Mouse (Mus musculus) forebrain, embryonic 15.5 days (tissue): ENCODE data around the gene Gm15013. TPM values are rescaled to one million over a fixed set of nuclear protein-coding genes. Genes with fewer than 3 reads are reported as not detected.
"Not testable (repeated sequence)": the region's sequence is repeated elsewhere in the genome, so short reads cannot be mapped to it uniquely, and the experiment has no call there.

Source experiments
- ATAC-seq: fragments of 200-750 bp; cut with Nextera tagmentation; replicated peaks from 2 replicates; pipeline ENCODE4 v1.8.0; 2017; ENCODE audit warnings: mild to moderate bottlenecking, moderate TSS enrichment, moderate library complexity
- H3K27ac ChIP-seq: fragments of 300-500 bp; sonication (generic); replicated peaks from 2 replicates; pipeline ENCODE4 v1.5.1; 2015; ENCODE audit warnings: mild to moderate bottlenecking, inconsistent platforms
- H3K27me3 ChIP-seq: fragments of 300-500 bp; sonication (generic); 2 replicates; pipeline ENCODE4 v1.6.1; 2015; ENCODE audit warnings: inconsistent platforms
- H3K36me3 ChIP-seq: fragments of 300-500 bp; sonication (generic); 2 replicates; pipeline ENCODE4 v1.6.1; 2015; ENCODE audit warnings: mild to moderate bottlenecking, inconsistent platforms
- H3K4me1 ChIP-seq: fragments of 300-500 bp; sonication (generic); 2 replicates; pipeline ENCODE4 v1.6.1; 2015; ENCODE audit warnings: inconsistent platforms
- H3K4me2 ChIP-seq: fragments of 300-500 bp; sonication (generic); replicated peaks from 2 replicates; pipeline ENCODE4 v1.6.1; 2015; ENCODE audit warnings: mild to moderate bottlenecking, inconsistent platforms
- H3K4me3 ChIP-seq: fragments of 300-500 bp; sonication (generic); 2 replicates; pipeline ENCODE4 v1.5.1; 2015; ENCODE audit warnings: mild to moderate bottlenecking, inconsistent platforms
- H3K9ac ChIP-seq: fragments of 300-500 bp; sonication (generic); replicated peaks from 2 replicates; pipeline ENCODE4 v1.6.1; 2015; ENCODE audit warnings: mild to moderate bottlenecking, inconsistent platforms
- H3K9me3 ChIP-seq: fragments of 300-500 bp; sonication (generic); 2 replicates; pipeline ENCODE4 v1.6.1; 2016; ENCODE audit warnings: inconsistent platforms
- WGBS: fragments of 180-500 bp; shearing (Covaris S2); methylation state at CpG from one replicate; pipeline ENCODE4 v1.1.7; 2015; ENCODE audit warnings: mixed read lengths; 5-methylcytosine and 5-hydroxymethylcytosine counted together
- polyA plus RNA-seq: library from polyadenylated mRNA; unstranded; fragments of >200 nt; fragmentation: Nextera tagmentation; extraction: Ambion mirVana; gene quantifications from 2 replicates; pipeline ENCODE4 v1.2.1, GENCODE M21; 2015

Gm15013 gene
- polyA plus RNA-seq, result not detected in 2 replicates

- Histone ChIP-seq H3K4me2 (no peak within 1 kb of the TSS), H3K36me3 (no peaks in the 10 kb centered on the region), H3K9ac (no peak within 1 kb of the TSS), H3K27ac (no peak within 1 kb of the TSS), H3K4me1 (no peaks in the 10 kb centered on the region), H3K4me3 (no peak within 1 kb of the TSS), H3K9me3 (no peaks in the 10 kb centered on the region), H3K27me3 (no peaks in the 10 kb centered on the region)
- WGBS, result 97% methylated on average over 8 of the region's 8 CpGs
- no peak for ATAC-seq
Measured at GRCm38 (mm10) chrX:139714381-139714780, at the start of gene Gm15013. TSS of gene Gm15013 (minus strand) at chrX:139714481.

- Histone ChIP-seq H3K4me1 (no peaks in the 10 kb centered on the region), H3K9ac (no peak overlapping the region), H3K27me3 (no peaks in the 10 kb centered on the region), H3K4me3 (no peak overlapping the region), H3K27ac (no peak overlapping the region), H3K4me2 (no peak overlapping the region), H3K9me3 (no peaks in the 10 kb centered on the region), H3K36me3 (no peaks in the 10 kb centered on the region)
- no peak for ATAC-seq
- 83% methylated on average over 2 of the region's 2 CpGs for WGBS
Measured at GRCm38 (mm10) chrX:139762546-139762945, 48.3 kb upstream of the Gm15013 start.

- not testable (repeated sequence) for H3K4me3 ChIP-seq, H3K9ac ChIP-seq, H3K27ac ChIP-seq, ATAC-seq, H3K36me3 ChIP-seq, H3K9me3 ChIP-seq, H3K4me1 ChIP-seq, H3K27me3 ChIP-seq, H3K4me2 ChIP-seq
- WGBS, result 79% methylated on average over 3 of the region's 3 CpGs
Measured at GRCm38 (mm10) chrX:139758634-139759033, 44.4 kb upstream of the Gm15013 start.

GRCm38 (mm10) chrX:139751855-139752254 lies 37.6 kb upstream of the Gm15013 start:
- no peak for ATAC-seq
- Histone ChIP-seq H3K9ac (no peak overlapping the region), H3K4me1 (no peaks in the 10 kb centered on the region), H3K4me2 (no peak overlapping the region), H3K4me3 (no peak overlapping the region), H3K27me3 (no peaks in the 10 kb centered on the region), H3K9me3 (no peaks in the 10 kb centered on the region), H3K36me3 (no peaks in the 10 kb centered on the region), H3K27ac (no peak overlapping the region)
- WGBS, result 0% methylated on average over 1 of the region's 1 CpGs

GRCm38 (mm10) chrX:139737066-139737465 lies 22.8 kb upstream of the Gm15013 start:
- H3K4me2 ChIP-seq, result no peak overlapping the region
- H3K9me3 ChIP-seq, result no peaks in the 10 kb centered on the region
- H3K4me1 ChIP-seq, result no peaks in the 10 kb centered on the region
- ATAC-seq, result no peak
- H3K27ac ChIP-seq, result no peak overlapping the region
- WGBS, result 90% methylated on average over 5 of the region's 5 CpGs
- no peaks in the 10 kb centered on the region for H3K27me3 ChIP-seq
- no peak overlapping the region for H3K9ac ChIP-seq
- no peak overlapping the region for H3K4me3 ChIP-seq
- H3K36me3 ChIP-seq, result no peaks in the 10 kb centered on the region

GRCm38 (mm10) chrX:139730541-139730940 lies 16.3 kb upstream of the Gm15013 start:
- H3K9me3 ChIP-seq, result no peaks in the 10 kb centered on the region
- H3K9ac ChIP-seq, result no peak overlapping the region
- H3K4me1 ChIP-seq, result no peaks in the 10 kb centered on the region
- no peak for ATAC-seq
- no peak overlapping the region for H3K4me3 ChIP-seq
- no peaks in the 10 kb centered on the region for H3K27me3 ChIP-seq
- H3K4me2 ChIP-seq, result no peak overlapping the region
- H3K36me3 ChIP-seq, result no peaks in the 10 kb centered on the region
- H3K27ac ChIP-seq, result no peak overlapping the region
- 87% methylated on average over 3 of the region's 3 CpGs for WGBS

- H3K4me1 ChIP-seq, result no peaks in the 10 kb centered on the region
- no peak overlapping the region for H3K4me2 ChIP-seq
- no peaks in the 10 kb centered on the region for H3K27me3 ChIP-seq
- no peak for ATAC-seq
- H3K9ac ChIP-seq, result no peak overlapping the region
- no peaks in the 10 kb centered on the region for H3K36me3 ChIP-seq
- H3K9me3 ChIP-seq, result no peaks in the 10 kb centered on the region
- H3K27ac ChIP-seq, result no peak overlapping the region
- 92% methylated on average over 2 of the region's 2 CpGs for WGBS
- no peak overlapping the region for H3K4me3 ChIP-seq
Measured at GRCm38 (mm10) chrX:139722350-139722749, 8.1 kb upstream of the Gm15013 start.

- Histone ChIP-seq H3K9ac (peak within 1 kb of the TSS; percentile 40), H3K27me3 (0 out of 2 replicates have a peak, but pooled peaks cover 3% of the 10 kb centered on the region), H3K36me3 (no peaks in the 10 kb centered on the region), H3K9me3 (no peaks in the 10 kb centered on the region), H3K4me3 (peak within 1 kb of the TSS; percentile 52), H3K27ac (no peak within 1 kb of the TSS), H3K4me2 (peak within 1 kb of the TSS; percentile 61), H3K4me1 (no peaks in the 10 kb centered on the region; the same call in 1 of the 2 replicates)
- WGBS, result 13% methylated on average over 43 of the region's 43 CpGs
- ATAC-seq, result peak; percentile 100
Measured at GRCm38 (mm10) chrX:139684775-139685695, 29.2 kb downstream of the Gm15013 start, which contains the start of gene Tbc1d8b. TSS of gene Tbc1d8b (plus strand) at chrX:139684996.

GRCm38 (mm10) chrX:139684410-139684774 lies 29.9 kb downstream of the Gm15013 start:
- Histone ChIP-seq H3K9ac (no peak overlapping the region), H3K9me3 (no peaks in the 10 kb centered on the region), H3K4me2 (peak overlapping the region; percentile 61), H3K4me3 (peak overlapping the region; percentile 52), H3K27ac (no peak overlapping the region), H3K27me3 (0 out of 2 replicates have a peak, but pooled peaks cover 3% of the 10 kb centered on the region), H3K4me1 (no peaks in the 10 kb centered on the region; the same call in 1 of the 2 replicates), H3K36me3 (no peaks in the 10 kb centered on the region)
- 26% methylated on average over 8 of the region's 8 CpGs for whole genome bisulfite sequencing
- ATAC-seq, result no peak

- Histone ChIP-seq H3K9ac (no peak overlapping the region), H3K9me3 (no peaks in the 10 kb centered on the region), H3K36me3 (no peaks in the 10 kb centered on the region), H3K27me3 (peaks cover 3% of the 10 kb centered on the region; the same call in 1 of the 2 replicates), H3K4me1 (no peaks in the 10 kb centered on the region), H3K4me3 (no peak overlapping the region), H3K27ac (no peak overlapping the region), H3K4me2 (no peak overlapping the region)
- no peak for ATAC-seq
- 68% methylated on average over 2 of the region's 2 CpGs for WGBS
Measured at GRCm38 (mm10) chrX:139665829-139666228, 48.5 kb downstream of the Gm15013 start.
